Mouse (Mus musculus) midbrain, embryonic 15.5 days (tissue): ENCODE measurements around the gene Gm4340. TPM values are rescaled to one million over a fixed set of nuclear protein-coding genes. Genes with fewer than 3 reads are reported as not detected.
"Not testable (repeated sequence)": the region's sequence is repeated elsewhere in the genome, so short reads cannot be mapped to it uniquely, and the experiment has no call there.

Source experiments
- ATAC-seq: fragments of 200-750 bp; cut with Nextera tagmentation; replicated peaks from 2 replicates; pipeline ENCODE4 v1.8.0; 2017; ENCODE audit warnings: moderate TSS enrichment
- H3K27ac ChIP-seq: fragments of 300-500 bp; sonication (generic); 2 replicates; pipeline ENCODE4 v1.5.1; 2015; ENCODE audit warnings: mild to moderate bottlenecking, inconsistent platforms
- H3K27me3 ChIP-seq: fragments of 300-500 bp; sonication (generic); replicated peaks from 2 replicates; pipeline ENCODE4 v1.6.1; 2015; ENCODE audit warnings: inconsistent platforms
- H3K36me3 ChIP-seq: fragments of 300-500 bp; sonication (generic); replicated peaks from 2 replicates; pipeline ENCODE4 v1.6.1; 2015; ENCODE audit warnings: inconsistent platforms
- H3K4me1 ChIP-seq: fragments of 300-500 bp; sonication (generic); 2 replicates; pipeline ENCODE4 v1.6.1; 2015; ENCODE audit warnings: inconsistent platforms
- H3K4me2 ChIP-seq: fragments of 300-500 bp; sonication (generic); 2 replicates; pipeline ENCODE4 v1.6.1; 2015; ENCODE audit warnings: inconsistent platforms, mild to moderate bottlenecking, moderate library complexity
- H3K4me3 ChIP-seq: fragments of 300-500 bp; sonication (generic); 2 replicates; pipeline ENCODE4 v1.5.1; 2015; ENCODE audit warnings: mild to moderate bottlenecking, inconsistent platforms
- H3K9ac ChIP-seq: fragments of 300-500 bp; sonication (generic); 2 replicates; pipeline ENCODE4 v1.6.1; 2015; ENCODE audit warnings: mild to moderate bottlenecking, inconsistent platforms
- H3K9me3 ChIP-seq: fragments of 300-500 bp; sonication (generic); 2 replicates; pipeline ENCODE4 v1.6.1; 2016; ENCODE audit warnings: inconsistent platforms
- WGBS: fragments of 180-500 bp; shearing (Covaris S2); methylation state at CpG from one replicate; pipeline ENCODE4 v1.1.7; 2015; ENCODE audit warnings: mixed read lengths; 5-methylcytosine and 5-hydroxymethylcytosine counted together
- polyA plus RNA-seq: library from polyadenylated mRNA; unstranded; fragments of >200 nt; fragmentation: Nextera tagmentation; extraction: Ambion mirVana; gene quantifications from 2 replicates; pipeline ENCODE4 v1.2.1, GENCODE M21; 2015

Gm4340 gene
- polyA plus RNA-seq: not detected in 2 replicates

GRCm38 (mm10) chr10:104193742-104194141, at the start of gene Gm4340:
Gm4340 (plus strand) TSS chr10:104194042.
- not testable (repeated sequence) for H3K4me3 ChIP-seq, H3K4me2 ChIP-seq, H3K27me3 ChIP-seq, H3K9me3 ChIP-seq, H3K36me3 ChIP-seq, H3K27ac ChIP-seq, H3K4me1 ChIP-seq, ATAC-seq, H3K9ac ChIP-seq
- WGBS: no CpG with 5 or more reads among the region's 3 CpGs

GRCm38 (mm10) chr10:104151197-104151596, 42.6 kb upstream of the Gm4340 start, which contains the start of gene Gm6763:
Gm6763 (plus strand) TSS chr10:104151497.
- H3K27me3 ChIP-seq, H3K4me2 ChIP-seq, H3K9me3 ChIP-seq, H3K9ac ChIP-seq, H3K36me3 ChIP-seq, H3K4me1 ChIP-seq, ATAC-seq, H3K27ac ChIP-seq, H3K4me3 ChIP-seq: not testable (repeated sequence)
- no CpG with 5 or more reads among the region's 3 CpGs for WGBS

- H3K4me2 ChIP-seq, H3K27ac ChIP-seq, H3K36me3 ChIP-seq, H3K4me1 ChIP-seq, H3K9me3 ChIP-seq, ATAC-seq, H3K9ac ChIP-seq, H3K27me3 ChIP-seq, H3K4me3 ChIP-seq: not testable (repeated sequence)
- no CpG with 5 or more reads among the region's 3 CpGs for WGBS
Observed at GRCm38 (mm10) chr10:104159706-104160105, 34.1 kb upstream of the Gm4340 start, which contains the start of gene Gm8764. Gm8764 (plus strand) TSS chr10:104160006.

GRCm38 (mm10) chr10:104168215-104168614, 25.6 kb upstream of the Gm4340 start, which contains the start of gene Gm21304:
Gm21304 (plus strand) TSS chr10:104168515.
- WGBS: no CpG with 5 or more reads among the region's 3 CpGs
- not testable (repeated sequence) for H3K4me3 ChIP-seq, H3K36me3 ChIP-seq, H3K9me3 ChIP-seq, H3K27ac ChIP-seq, H3K27me3 ChIP-seq, H3K9ac ChIP-seq, ATAC-seq, H3K4me1 ChIP-seq, H3K4me2 ChIP-seq

- no CpG with 5 or more reads among the region's 3 CpGs for WGBS
- H3K36me3 ChIP-seq: not testable (repeated sequence)
Observed at GRCm38 (mm10) chr10:104176724-104177123, 17.1 kb upstream of the Gm4340 start, which contains the start of gene Gm21312. Gm21312 (plus strand) TSS chr10:104177024.

GRCm38 (mm10) chr10:104185233-104185632, 8.6 kb upstream of the Gm4340 start, which contains the start of gene Gm20765:
Gm20765 (plus strand) TSS chr10:104185533.
- no CpG with 5 or more reads among the region's 3 CpGs for WGBS
- H3K4me2 ChIP-seq, H3K9me3 ChIP-seq, H3K9ac ChIP-seq, H3K27me3 ChIP-seq, ATAC-seq, H3K4me1 ChIP-seq, H3K4me3 ChIP-seq, H3K27ac ChIP-seq, H3K36me3 ChIP-seq: not testable (repeated sequence)

More at GRCm38 (mm10) chr10:104176724-104177123, 17.1 kb upstream of the Gm4340 start, which contains the start of gene Gm21312:
- not testable (repeated sequence) for H3K4me2 ChIP-seq, H3K9me3 ChIP-seq, H3K4me3 ChIP-seq, H3K27me3 ChIP-seq, H3K27ac ChIP-seq, H3K9ac ChIP-seq, ATAC-seq, H3K4me1 ChIP-seq

- no peaks in the 10 kb centered on the region for H3K4me1 ChIP-seq
- whole genome bisulfite sequencing: 86% methylated on average over 1 of the region's 1 CpGs
- ATAC-seq: no peak
Observed at GRCm38 (mm10) chr10:104209655-104210054, 15.8 kb downstream of the Gm4340 start.

GRCm38 (mm10) chr10:104210268-104210990, 16.6 kb downstream of the Gm4340 start:
- no peaks in the 10 kb centered on the region for H3K36me3 ChIP-seq
- ATAC-seq: no peak
- H3K4me2 ChIP-seq: no peak overlapping the region
- no peaks in the 10 kb centered on the region for H3K27me3 ChIP-seq
- no peak overlapping the region for H3K27ac ChIP-seq
- H3K9me3 ChIP-seq: no peaks in the 10 kb centered on the region
- no peak overlapping the region for H3K9ac ChIP-seq
- H3K4me1 ChIP-seq: no peaks in the 10 kb centered on the region
- no peak overlapping the region for H3K4me3 ChIP-seq
- WGBS: 77% methylated on average over 3 of the region's 3 CpGs

More at GRCm38 (mm10) chr10:104209655-104210054, 15.8 kb downstream of the Gm4340 start:
- Histone ChIP-seq H3K27me3 (no peaks in the 10 kb centered on the region), H3K9me3 (no peaks in the 10 kb centered on the region), H3K4me2 (no peak overlapping the region), H3K9ac (no peak overlapping the region), H3K27ac (no peak overlapping the region), H3K36me3 (no peaks in the 10 kb centered on the region), H3K4me3 (no peak overlapping the region)

GRCm38 (mm10) chr10:104214527-104214926, 20.7 kb downstream of the Gm4340 start:
- H3K4me2 ChIP-seq: no peak overlapping the region
- H3K36me3 ChIP-seq: no peaks in the 10 kb centered on the region
- no peaks in the 10 kb centered on the region for H3K27me3 ChIP-seq
- H3K27ac ChIP-seq: no peak overlapping the region
- no peak overlapping the region for H3K9ac ChIP-seq
- H3K9me3 ChIP-seq: no peaks in the 10 kb centered on the region
- ATAC-seq: no peak
- 88% methylated on average over 5 of the region's 5 CpGs for WGBS
- no peak overlapping the region for H3K4me3 ChIP-seq
- H3K4me1 ChIP-seq: no peaks in the 10 kb centered on the region

- H3K27me3 ChIP-seq: no peaks in the 10 kb centered on the region
- no peak for ATAC-seq
- H3K4me2 ChIP-seq: no peak overlapping the region
- H3K9ac ChIP-seq: no peak overlapping the region
- H3K9me3 ChIP-seq: no peaks in the 10 kb centered on the region
- no peak overlapping the region for H3K4me3 ChIP-seq
- 87% methylated on average over 6 of the region's 6 CpGs for WGBS
- no peaks in the 10 kb centered on the region for H3K36me3 ChIP-seq
- H3K4me1 ChIP-seq: no peaks in the 10 kb centered on the region
- H3K27ac ChIP-seq: no peak overlapping the region
Observed at GRCm38 (mm10) chr10:104220303-104221021, 26.6 kb downstream of the Gm4340 start.
